Mouse (Mus musculus): ENCODE data around the gene Scrg1. TPM values are rescaled to one million over a fixed set of nuclear protein-coding genes. Genes with fewer than 3 reads are reported as not detected.
A peak's percentile ranks its signal among the peaks of the same experiment; 100 is the strongest.
"Not testable (repeated sequence)": the region's sequence is repeated elsewhere in the genome, so short reads cannot be mapped to it uniquely, and the experiment has no call there.

The Scrg1 gene
- total RNA-seq, 2 experiments from 2014 or later: 0.43 TPM; not detected in 1

- intact Hi-C loops (cut with DNase I): no loop called here
- peak; percentile 56 to 65 for DNase-seq
These were observed 43.3 kb downstream of the Scrg1 start for GRCm38 (mm10) chr8:57498847-57499511.

DNA sequence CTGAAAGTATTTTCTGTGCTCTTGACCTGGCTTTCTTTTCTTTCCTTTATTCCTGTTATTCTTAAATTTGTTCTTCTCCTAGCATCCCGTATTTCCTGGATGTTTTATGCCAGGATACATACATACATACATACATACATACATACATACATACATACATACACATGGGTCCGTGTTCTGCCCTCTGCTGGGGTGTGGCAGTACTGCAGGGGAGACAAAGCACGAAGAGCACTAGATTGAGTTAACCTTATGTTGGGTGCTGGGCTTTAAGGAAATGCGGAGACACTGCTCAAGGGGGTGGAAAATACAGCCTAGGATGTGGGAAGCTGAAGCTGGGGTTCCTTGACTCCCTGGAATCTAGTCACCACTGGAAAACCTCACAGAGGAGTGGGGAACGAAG is 47.9 kb downstream of the Scrg1 start:
- peak; percentile 60 to 72 for DNase-seq
- intact Hi-C loops (cut with DNase I): loop anchor here (2.0 kb wide), 1 partner anchor 15 kb away; no protein-coding TSS in a partner anchor

DNA sequence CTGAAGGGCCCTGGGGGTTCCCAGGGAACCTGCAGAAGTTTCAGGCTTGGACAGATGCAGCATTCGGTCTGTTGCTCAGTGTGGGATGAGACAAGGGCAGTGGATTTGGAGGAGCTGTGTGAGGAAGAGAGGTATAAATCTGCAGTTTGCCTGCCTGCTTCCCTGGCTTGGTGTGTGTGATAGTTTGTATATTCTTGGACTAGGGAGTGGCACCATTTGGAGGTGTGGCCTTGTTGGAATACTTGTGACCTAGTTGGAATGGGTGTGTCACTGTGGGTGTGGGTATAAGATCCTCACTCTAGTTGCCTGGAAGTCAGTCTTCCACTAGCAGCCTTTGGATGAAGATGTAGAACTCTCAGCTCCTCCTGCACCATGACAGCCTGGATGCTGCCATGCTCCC is 49.8 kb downstream of the Scrg1 start:
- DNase-seq; intact Hi-C loops (cut with DNase I): not testable (repeated sequence)

DNA sequence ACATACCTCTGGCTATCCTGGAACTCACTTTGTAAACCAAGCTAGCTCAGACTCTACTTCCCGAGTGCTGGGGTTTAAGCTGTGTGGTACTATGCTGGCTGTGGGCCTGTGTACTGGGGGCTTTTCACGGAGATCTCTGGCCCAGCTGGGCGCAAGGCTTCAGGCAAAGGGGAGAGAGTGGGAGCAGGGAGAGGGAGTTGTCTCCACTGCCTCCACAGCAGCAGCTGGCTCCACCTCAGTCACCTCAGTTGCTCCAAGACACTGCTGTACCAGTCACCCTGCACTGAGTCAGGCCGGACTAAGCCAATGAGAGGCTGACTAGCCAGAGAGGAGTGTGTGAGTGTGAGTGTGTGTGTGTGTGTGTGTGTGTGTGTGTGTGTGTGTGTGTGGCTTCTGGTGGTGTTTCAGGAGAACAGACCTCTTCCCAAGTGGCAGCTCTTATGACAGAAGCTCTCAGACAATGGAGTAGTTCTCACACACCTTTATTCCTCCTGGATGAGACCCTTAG is 51.9 kb downstream of the Scrg1 start:
- no peak for DNase-seq
- intact Hi-C loops (cut with DNase I): no loop called here

DNA sequence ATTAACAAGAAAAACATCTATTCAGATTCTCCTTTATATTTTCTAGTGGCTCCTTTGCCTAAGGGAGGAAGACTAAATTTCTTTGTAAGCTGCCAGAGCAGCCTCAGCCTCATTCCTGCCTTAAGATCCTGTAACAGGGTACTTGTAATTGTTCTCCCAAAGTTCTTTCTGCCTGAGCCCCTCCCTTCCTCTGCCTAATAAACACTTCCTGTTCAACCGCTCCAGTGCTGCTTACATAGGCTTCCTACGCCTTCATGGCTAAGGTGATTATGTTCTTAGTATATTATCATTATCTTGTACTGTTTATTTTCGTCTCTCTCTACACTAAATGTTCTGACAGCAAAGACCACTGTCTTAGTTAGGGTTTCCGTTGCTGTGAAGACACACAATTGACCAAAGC is 52.9 kb downstream of the Scrg1 start:
- intact Hi-C loops (cut with DNase I): no loop called here
- no peak for DNase-seq

DNA sequence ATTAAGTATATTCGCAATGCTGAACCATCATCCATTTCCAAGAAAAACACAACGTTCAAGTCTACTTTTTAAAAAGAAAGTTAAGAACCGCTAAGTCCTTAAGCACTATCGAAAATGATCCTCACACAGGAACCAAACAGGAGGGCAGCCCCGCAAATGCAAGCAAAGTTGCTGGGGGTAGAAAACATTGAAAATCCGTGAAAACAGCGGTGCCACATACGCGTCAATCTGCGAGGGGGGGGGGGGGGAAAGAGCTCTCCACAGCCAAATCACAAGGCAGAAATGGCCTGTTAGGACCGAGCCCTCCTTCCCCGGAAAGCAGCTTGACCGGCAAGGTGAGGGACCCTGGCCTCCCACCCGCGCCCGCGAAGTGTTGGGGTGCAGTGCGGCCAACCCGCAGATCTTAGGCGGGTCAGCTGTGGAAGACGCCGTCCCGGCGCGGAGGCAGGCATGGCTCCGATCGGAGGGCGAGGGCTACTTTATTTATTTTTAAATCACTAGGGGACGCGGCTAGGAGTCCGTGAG is 55.1 kb downstream of the Scrg1 start:
- peak in 1 of 2 experiments; percentile 39 for DNase-seq
- intact Hi-C loops (cut with DNase I): loop anchor here (5.0 to 10.0 kb wide), 4 partner anchors 44 to 956 kb away; partner anchors contain the start of genes Cep44, Fbxo8 and Hand2

DNA sequence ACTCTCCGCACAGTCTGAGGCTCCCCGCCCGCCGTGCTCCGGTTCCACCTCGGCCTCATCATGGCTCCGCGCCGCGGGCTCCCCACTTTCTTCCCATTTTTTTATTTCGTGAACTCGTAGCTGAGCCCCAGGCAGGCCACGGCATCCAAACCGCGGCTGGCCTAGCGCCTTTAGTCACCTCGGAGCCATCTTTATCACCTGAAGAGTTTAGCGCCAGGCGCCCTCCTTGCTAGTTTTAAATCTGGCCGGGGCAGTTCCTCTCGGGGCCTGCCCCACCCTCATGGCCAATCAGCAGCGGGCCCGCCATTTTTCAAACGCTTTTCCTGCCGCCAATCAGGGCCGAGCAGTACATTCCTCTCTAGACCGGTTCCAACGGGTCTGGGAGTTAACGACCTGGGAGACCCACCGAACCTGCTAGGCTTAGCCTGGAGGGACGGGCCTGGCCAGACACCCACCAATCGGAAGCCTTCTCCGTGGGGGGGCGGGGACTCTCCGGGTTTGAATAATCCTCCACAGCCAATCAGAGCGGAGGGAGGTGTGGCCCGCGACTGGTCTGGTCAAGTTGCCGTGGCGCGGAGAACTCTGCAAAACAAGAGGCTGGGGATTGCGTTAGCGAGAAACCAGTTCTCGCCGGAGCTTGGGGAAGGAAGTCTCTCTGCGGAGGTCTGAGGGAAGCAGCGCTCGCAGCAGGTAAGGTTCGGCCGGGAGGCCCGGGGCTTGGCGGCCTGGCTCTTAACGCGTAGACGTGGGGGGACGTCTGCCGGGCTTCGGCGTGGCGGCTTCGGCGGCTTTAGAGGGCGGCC is 55.8 kb downstream of the Scrg1 start, which contains the start of gene Hmgb2:
Gene Hmgb2 (plus strand): TSS at position 592 of the 803 bp plus-strand sequence.
- DNase-seq: peak; percentile 99
- intact Hi-C loops (cut with DNase I): loop anchor here (2.0 to 10.0 kb wide), 5 partner anchors 25 to 957 kb away; partner anchors contain the start of genes Cep44, Fbxo8, Hand2 and Sap30

DNA sequence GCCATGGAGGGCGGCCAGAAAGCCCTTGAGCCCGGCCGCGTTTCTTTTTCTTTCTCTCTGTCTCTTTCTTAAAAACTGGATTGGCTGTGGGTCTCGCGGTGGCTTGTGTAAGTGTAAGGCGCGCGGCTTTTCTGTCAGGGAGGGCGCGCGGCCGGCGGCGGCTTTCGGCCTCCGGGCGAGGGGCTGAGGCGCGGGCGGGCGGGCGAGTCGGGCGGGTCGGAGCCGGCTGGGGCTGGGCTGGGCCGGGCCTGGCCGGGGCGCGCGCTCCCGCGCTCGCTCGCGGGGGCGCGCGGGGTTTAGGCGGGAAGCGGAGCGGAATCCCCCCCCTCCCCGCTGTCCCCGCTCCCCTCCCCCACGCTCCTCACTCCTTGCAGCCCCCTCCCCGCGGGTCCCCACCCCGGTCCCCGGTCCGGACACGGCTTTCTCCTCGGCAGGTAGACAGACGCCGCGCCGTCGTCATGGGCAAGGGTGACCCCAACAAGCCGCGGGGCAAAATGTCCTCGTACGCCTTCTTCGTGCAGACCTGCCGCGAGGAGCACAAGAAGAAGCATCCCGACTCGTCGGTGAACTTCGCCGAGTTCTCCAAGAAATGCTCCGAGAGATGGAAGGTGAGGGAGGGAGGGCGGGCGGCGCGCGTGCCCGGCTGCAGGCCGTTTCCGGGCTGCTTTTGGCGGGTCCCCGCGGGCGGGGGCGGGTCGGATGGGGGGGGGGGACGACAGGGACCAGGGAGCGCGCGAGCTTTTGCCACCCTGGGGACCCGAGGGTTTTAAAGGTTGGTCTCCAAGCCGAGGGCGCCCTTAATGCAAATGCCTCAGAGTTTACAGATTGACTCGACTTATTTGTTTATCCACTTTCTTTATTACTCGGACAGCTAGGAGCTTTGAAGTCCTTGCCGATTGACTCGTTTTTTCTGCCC is 56.7 kb downstream of the Scrg1 start:
- intact Hi-C loops (cut with DNase I): loop anchor here (2.0 to 10.0 kb wide), 5 partner anchors 26 to 958 kb away; partner anchors contain the start of genes Cep44, Fbxo8, Hand2 and Sap30
- peak; percentile 42 to 57 for DNase-seq

- intact Hi-C loops (cut with DNase I): loop anchor here (2.0 to 10.0 kb wide), 5 partner anchors 26 to 958 kb away; partner anchors contain the start of genes Cep44, Fbxo8, Hand2 and Sap30
- not testable (repeated sequence) for DNase-seq
These were observed 57.5 kb downstream of the Scrg1 start for GRCm38 (mm10) chr8:57513178-57513661.

- DNase-seq: not testable (repeated sequence)
- intact Hi-C loops (cut with DNase I): loop anchor here (10.0 kb wide), 2 partner anchors 192 to 962 kb away; partner anchors contain the start of genes Cep44, Fbxo8 and Hand2
These were observed 61.0 kb downstream of the Scrg1 start for GRCm38 (mm10) chr8:57516685-57517084.

DNA sequence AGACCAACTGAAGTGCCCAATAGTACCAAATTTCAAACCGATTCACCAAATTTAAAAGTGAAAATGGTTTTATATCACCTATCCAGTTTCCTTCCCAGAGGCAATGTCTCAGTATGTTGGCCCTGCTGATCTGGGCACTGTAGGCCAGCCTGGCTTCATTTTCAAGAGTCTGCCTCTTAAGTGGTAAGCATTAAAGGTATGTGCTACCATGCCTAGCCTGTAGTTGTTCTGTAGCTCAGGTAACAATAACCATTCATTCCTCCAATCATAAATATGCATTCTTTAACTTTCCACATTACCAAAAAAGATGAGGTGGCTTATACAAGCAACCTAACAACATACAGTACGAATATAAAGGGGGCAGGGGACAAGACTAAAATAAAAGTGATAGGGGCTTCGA is 62.0 kb downstream of the Scrg1 start:
- DNase-seq: no peak
- intact Hi-C loops (cut with DNase I): loop anchor here (10.0 kb wide), 2 partner anchors 193 to 963 kb away; partner anchors contain the start of genes Cep44, Fbxo8 and Hand2

GRCm38 (mm10) chr8:57520186-57520786 is 64.6 kb downstream of the Scrg1 start:
- intact Hi-C loops (cut with DNase I): no loop called here
- no peak for DNase-seq

Other genes with a start within 250 kb of the Scrg1 start
- gene Hand2, start 134.9 kb upstream of the Scrg1 start, total RNA-seq (2021): 10 to 100 TPM; 74.2 to 78.6 TPM
- 10 to 100 TPM; 12.9 TPM for gene Sap30, start 31.9 kb downstream of the Scrg1 start, total RNA-seq (2021)
- gene Hmgb2, start 56.0 kb downstream of the Scrg1 start, total RNA-seq (2021): 10 to 100 TPM; 27.0 to 51.5 TPM
- 1 to 10 TPM; 5.0 to 7.0 TPM for gene Galnt7, start 197.1 kb downstream of the Scrg1 start, total RNA-seq (2021)